Mouse (Mus musculus) midbrain, embryonic 13.5 days (tissue): ENCODE data around the gene Xylt1. TPM values are rescaled to one million over a fixed set of nuclear protein-coding genes. Genes with fewer than 3 reads are reported as not detected.
A peak's percentile ranks its signal among the peaks of the same experiment; 100 is the strongest.

Experiments
- ATAC-seq: fragments of 200-750 bp; cut with Nextera tagmentation; 2 replicates; pipeline ENCODE4 v1.8.0; 2017; ENCODE audit warnings: mild to moderate bottlenecking, moderate TSS enrichment, moderate library complexity
- H3K27ac ChIP-seq: fragments of 300-500 bp; sonication (generic); 2 replicates; pipeline ENCODE4 v1.5.1; 2015; ENCODE audit warnings: inconsistent platforms, mild to moderate bottlenecking, moderate library complexity
- H3K27me3 ChIP-seq: fragments of 300-500 bp; sonication (generic); 2 replicates; pipeline ENCODE4 v1.6.1; 2015; ENCODE audit warnings: mild to moderate bottlenecking, inconsistent platforms
- H3K36me3 ChIP-seq: fragments of 300-500 bp; sonication (generic); 2 replicates; pipeline ENCODE4 v1.6.1; 2015; ENCODE audit warnings: mild to moderate bottlenecking, inconsistent platforms
- H3K4me1 ChIP-seq: fragments of 300-500 bp; sonication (generic); replicated peaks from 2 replicates; pipeline ENCODE4 v1.6.1; 2015; ENCODE audit warnings: inconsistent platforms
- H3K4me2 ChIP-seq: fragments of 300-500 bp; sonication (generic); replicated peaks from 2 replicates; pipeline ENCODE4 v1.6.1; 2015; ENCODE audit warnings: moderate library complexity, mild to moderate bottlenecking, inconsistent platforms
- H3K4me3 ChIP-seq: fragments of 300-500 bp; sonication (generic); replicated peaks from 2 replicates; pipeline ENCODE4 v1.5.1; 2015; ENCODE audit warnings: mild to moderate bottlenecking, inconsistent platforms
- H3K9ac ChIP-seq: fragments of 300-500 bp; sonication (generic); replicated peaks from 2 replicates; pipeline ENCODE4 v1.6.1; 2015; ENCODE audit warnings: mild to moderate bottlenecking, inconsistent platforms
- H3K9me3 ChIP-seq: fragments of 300-500 bp; sonication (generic); 2 replicates; pipeline ENCODE4 v1.6.1; 2016; ENCODE audit warnings: mild to moderate bottlenecking, inconsistent platforms
- WGBS: fragments of 180-500 bp; shearing (Covaris S2); methylation state at CpG from one replicate; pipeline ENCODE4 v1.1.7; 2015; 5-methylcytosine and 5-hydroxymethylcytosine counted together
- polyA plus RNA-seq: library from polyadenylated mRNA; unstranded; fragments of >200 nt; fragmentation: Nextera tagmentation; extraction: Ambion mirVana; gene quantifications from 2 replicates; pipeline ENCODE4 v1.2.1, GENCODE M21; 2015

Gene Xylt1
- polyA plus RNA-seq, 1 experiment from 2014 or later: 1.7 TPM

- Histone ChIP-seq H3K4me1 (peaks cover 33% of the 10 kb centered on the region), H3K9me3 (no peaks in the 10 kb centered on the region), H3K27ac (no peak overlapping the region), H3K36me3 (no peaks in the 10 kb centered on the region), H3K4me2 (no peak overlapping the region), H3K9ac (no peak overlapping the region), H3K27me3 (peaks cover 33% of the 10 kb centered on the region), H3K4me3 (no peak overlapping the region)
- ATAC-seq: no peak
- WGBS: 80% methylated on average over 5 of the region's 5 CpGs
Observed at GRCm38 (mm10) chr7:117614851-117615250, 234.1 kb downstream of the Xylt1 start.

GRCm38 (mm10) chr7:117616277-117616676, 235.5 kb downstream of the Xylt1 start:
- no peaks in the 10 kb centered on the region for H3K9me3 ChIP-seq
- H3K4me3 ChIP-seq: no peak overlapping the region
- WGBS: 74% methylated on average over 5 of the region's 5 CpGs
- H3K4me2 ChIP-seq: no peak overlapping the region
- ATAC-seq: no peak
- H3K4me1 ChIP-seq: peaks cover 25% of the 10 kb centered on the region
- H3K27ac ChIP-seq: no peak overlapping the region
- H3K27me3 ChIP-seq: peaks cover 47% of the 10 kb centered on the region
- H3K9ac ChIP-seq: no peak overlapping the region
- H3K36me3 ChIP-seq: no peaks in the 10 kb centered on the region

GRCm38 (mm10) chr7:117618715-117619150, 238.0 kb downstream of the Xylt1 start:
- H3K27ac ChIP-seq: 0 out of 2 replicates have a peak overlapping the region, but pooled peaks have one; percentile 32
- no peaks in the 10 kb centered on the region for H3K36me3 ChIP-seq
- H3K4me3 ChIP-seq: no peak overlapping the region
- H3K9me3 ChIP-seq: no peaks in the 10 kb centered on the region
- no peak overlapping the region for H3K9ac ChIP-seq
- no peak overlapping the region for H3K4me2 ChIP-seq
- peak; percentile 70 for ATAC-seq
- peaks cover 25% of the 10 kb centered on the region for H3K4me1 ChIP-seq
- WGBS: 6% methylated on average over 4 of the region's 4 CpGs
- peaks cover 52% of the 10 kb centered on the region for H3K27me3 ChIP-seq

- no peaks in the 10 kb centered on the region for H3K36me3 ChIP-seq
- H3K4me3 ChIP-seq: no peak overlapping the region
- peaks cover 25% of the 10 kb centered on the region for H3K4me1 ChIP-seq
- no peak overlapping the region for H3K4me2 ChIP-seq
- peaks cover 39% of the 10 kb centered on the region for H3K27me3 ChIP-seq
- no peak overlapping the region for H3K9ac ChIP-seq
- H3K9me3 ChIP-seq: no peaks in the 10 kb centered on the region
- ATAC-seq: no peak
- no peak overlapping the region for H3K27ac ChIP-seq
- 90% methylated on average over 4 of the region's 4 CpGs for WGBS
Observed at GRCm38 (mm10) chr7:117621566-117621965, 240.8 kb downstream of the Xylt1 start.

- no peaks in the 10 kb centered on the region for H3K9me3 ChIP-seq
- peaks cover 29% of the 10 kb centered on the region for H3K27me3 ChIP-seq
- WGBS: 76% methylated on average over 2 of the region's 2 CpGs
- H3K4me1 ChIP-seq: peaks cover 23% of the 10 kb centered on the region
- no peak overlapping the region for H3K9ac ChIP-seq
- no peaks in the 10 kb centered on the region for H3K36me3 ChIP-seq
- H3K4me3 ChIP-seq: no peak overlapping the region
- no peak overlapping the region for H3K27ac ChIP-seq
- H3K4me2 ChIP-seq: no peak overlapping the region
- ATAC-seq: no peak
Observed at GRCm38 (mm10) chr7:117622769-117623168, 242.0 kb downstream of the Xylt1 start.

GRCm38 (mm10) chr7:117628791-117629190, 248.0 kb downstream of the Xylt1 start:
- Histone ChIP-seq H3K9me3 (no peaks in the 10 kb centered on the region), H3K27ac (no peak overlapping the region), H3K36me3 (no peaks in the 10 kb centered on the region)

GRCm38 (mm10) chr7:117630657-117631056, 249.9 kb downstream of the Xylt1 start:
- Histone ChIP-seq H3K9ac (no peak overlapping the region), H3K36me3 (no peaks in the 10 kb centered on the region), H3K27me3 (no peaks in the 10 kb centered on the region), H3K27ac (no peak overlapping the region), H3K4me2 (no peak overlapping the region), H3K4me1 (peaks cover 6% of the 10 kb centered on the region), H3K4me3 (no peak overlapping the region), H3K9me3 (no peaks in the 10 kb centered on the region)
- ATAC-seq: no peak
- WGBS: 56% methylated on average over 5 of the region's 5 CpGs

More at GRCm38 (mm10) chr7:117628791-117629190, 248.0 kb downstream of the Xylt1 start:
- 82% methylated on average over 3 of the region's 3 CpGs for WGBS
- ATAC-seq: no peak
- Histone ChIP-seq H3K27me3 (0 out of 2 replicates have a peak, but pooled peaks cover 2% of the 10 kb centered on the region), H3K9ac (no peak overlapping the region), H3K4me2 (no peak overlapping the region), H3K4me3 (no peak overlapping the region), H3K4me1 (no peaks in the 10 kb centered on the region)

GRCm38 (mm10) chr7:117635584-117635983, 254.8 kb downstream of the Xylt1 start:
- Histone ChIP-seq H3K4me2 (no peak overlapping the region), H3K9me3 (no peaks in the 10 kb centered on the region), H3K36me3 (no peaks in the 10 kb centered on the region), H3K27me3 (no peaks in the 10 kb centered on the region), H3K4me1 (peaks cover 13% of the 10 kb centered on the region), H3K27ac (peak overlapping the region; percentile 10), H3K4me3 (no peak overlapping the region), H3K9ac (no peak overlapping the region)
- 68% methylated on average over 4 of the region's 4 CpGs for WGBS
- ATAC-seq: peak; percentile 62; the same call in 1 of the 2 replicates

GRCm38 (mm10) chr7:117636713-117637112, 255.9 kb downstream of the Xylt1 start:
- no peak overlapping the region for H3K27ac ChIP-seq
- no peak overlapping the region for H3K4me2 ChIP-seq
- no peaks in the 10 kb centered on the region for H3K36me3 ChIP-seq
- H3K9me3 ChIP-seq: no peaks in the 10 kb centered on the region
- peaks cover 13% of the 10 kb centered on the region for H3K4me1 ChIP-seq
- 80% methylated on average over 3 of the region's 3 CpGs for WGBS
- no peaks in the 10 kb centered on the region for H3K27me3 ChIP-seq
- H3K9ac ChIP-seq: no peak overlapping the region
- ATAC-seq: no peak
- H3K4me3 ChIP-seq: no peak overlapping the region

- H3K27me3 ChIP-seq: no peaks in the 10 kb centered on the region
- peaks cover 13% of the 10 kb centered on the region for H3K4me1 ChIP-seq
- ATAC-seq: no peak
- H3K9ac ChIP-seq: no peak overlapping the region
- H3K4me2 ChIP-seq: no peak overlapping the region
- H3K27ac ChIP-seq: no peak overlapping the region
- 91% methylated on average over 1 of the region's 2 CpGs for WGBS
- no peaks in the 10 kb centered on the region for H3K36me3 ChIP-seq
- H3K9me3 ChIP-seq: no peaks in the 10 kb centered on the region
- no peak overlapping the region for H3K4me3 ChIP-seq
Observed at GRCm38 (mm10) chr7:117637997-117638396, 257.2 kb downstream of the Xylt1 start.

GRCm38 (mm10) chr7:117652637-117653036, 271.9 kb downstream of the Xylt1 start:
- H3K9ac ChIP-seq: no peak overlapping the region
- H3K4me2 ChIP-seq: no peak overlapping the region
- H3K27ac ChIP-seq: no peak overlapping the region
- H3K4me3 ChIP-seq: no peak overlapping the region
- H3K9me3 ChIP-seq: no peaks in the 10 kb centered on the region
- no peak for ATAC-seq
- H3K4me1 ChIP-seq: no peaks in the 10 kb centered on the region
- no peaks in the 10 kb centered on the region for H3K27me3 ChIP-seq
- WGBS: 85% methylated on average over 1 of the region's 1 CpGs
- peaks cover 7% of the 10 kb centered on the region; the same call in 1 of the 2 replicates for H3K36me3 ChIP-seq

GRCm38 (mm10) chr7:117655732-117656131, 275.0 kb downstream of the Xylt1 start:
- Histone ChIP-seq H3K27ac (no peak overlapping the region), H3K4me3 (no peak overlapping the region), H3K4me2 (no peak overlapping the region), H3K4me1 (no peaks in the 10 kb centered on the region), H3K9me3 (no peaks in the 10 kb centered on the region), H3K27me3 (no peaks in the 10 kb centered on the region), H3K36me3 (0 out of 2 replicates have a peak, but pooled peaks cover 4% of the 10 kb centered on the region), H3K9ac (no peak overlapping the region)
- 98% methylated on average over 5 of the region's 5 CpGs for WGBS
- ATAC-seq: no peak

- 91% methylated on average over 4 of the region's 4 CpGs for WGBS
- 0 out of 2 replicates have a peak, but pooled peaks cover 4% of the 10 kb centered on the region for H3K36me3 ChIP-seq
- H3K4me1 ChIP-seq: no peaks in the 10 kb centered on the region
- no peak overlapping the region for H3K4me2 ChIP-seq
- H3K9ac ChIP-seq: no peak overlapping the region
- no peaks in the 10 kb centered on the region for H3K27me3 ChIP-seq
- no peaks in the 10 kb centered on the region for H3K9me3 ChIP-seq
- H3K4me3 ChIP-seq: no peak overlapping the region
- ATAC-seq: no peak
- no peak overlapping the region for H3K27ac ChIP-seq
Observed at GRCm38 (mm10) chr7:117658180-117658579, 277.4 kb downstream of the Xylt1 start.
